Mouse (Mus musculus) heart, adult 2 months (tissue): ENCODE results near the gene Ip6k1.

Experiments used
- CTCF ChIP-seq: fragments of 200-600 bp; IDR thresholded peaks from 2 replicates; pipeline ENCODE4 v1.8.1; 2022; ENCODE audit warnings: antibody characterized with exemption, mild to moderate bottlenecking, moderate library complexity
- POLR2A ChIP-seq: fragments of 200-500 bp; IDR thresholded peaks from 2 replicates; pipeline ENCODE4 v1.6.1; 2011; ENCODE audit warnings: mild to moderate bottlenecking, low read depth, low read length, control low read depth; ENCODE audit not compliant: insufficient read depth

- no peak for TF ChIP-seq POLR2A
- TF ChIP-seq CTCF: no peak
Observed at GRCm38 (mm10) chr9:108054331-108055040, 52.2 kb downstream of the Ip6k1 start.
